Comparison of ENCODE assay signal across 36 mouse cellular contexts in the genomic region with DNA sequence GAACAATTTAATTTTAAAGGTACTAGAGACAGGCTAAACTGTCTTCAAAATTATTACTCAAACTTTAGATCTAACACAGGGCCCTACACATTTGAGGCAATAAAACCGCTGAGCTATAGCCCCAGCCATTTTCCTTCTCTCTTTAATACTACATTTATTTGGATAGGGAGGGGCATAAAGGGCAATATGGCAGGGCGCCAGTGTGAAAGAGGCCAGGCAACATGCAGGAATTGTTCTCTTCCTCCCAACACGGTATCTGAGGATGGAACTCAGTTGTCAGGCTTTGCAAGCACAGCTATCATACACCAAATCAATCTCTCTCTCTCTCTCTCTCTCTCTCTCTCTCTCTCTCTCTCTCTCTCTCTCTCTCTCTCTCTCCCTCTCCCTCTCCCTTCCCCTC.
"Had no signal": no experiment of that assay in that cellular context is flagged by ENCODE, and none has a peak within 500 bp of the region (broad histone marks: within the 10 kb centered on the region; RNA-seq: fewer than 3 reads in every experiment).

No protein-coding gene starts in this region.

- H3K27ac ChIP-seq: heart, adult 2 months; heart, embryonic 10.5 days; heart, embryonic 13.5 days; heart, embryonic 15.5 days; hindbrain, embryonic 10.5 days; hindbrain, embryonic 12.5 days; hindbrain, embryonic 13.5 days; hindbrain, embryonic 14.5 days; hindbrain, embryonic 15.5 days; hindbrain, postnatal 0 days; intestine, embryonic 15.5 days; kidney, embryonic 15.5 days; kidney, postnatal 0 days; layer of hippocampus, adult 2 months had no signal

- H3K27me3 ChIP-seq: heart, embryonic 12.5 days; heart, embryonic 13.5 days; heart, embryonic 15.5 days; hindbrain, embryonic 12.5 days; hindbrain, embryonic 13.5 days; hindbrain, embryonic 15.5 days; intestine, embryonic 15.5 days; kidney, embryonic 15.5 days had no signal

- H3K9ac ChIP-seq: heart, embryonic 12.5 days; heart, embryonic 13.5 days; heart, embryonic 15.5 days; hindbrain, embryonic 12.5 days; hindbrain, embryonic 13.5 days; hindbrain, embryonic 14.5 days; hindbrain, embryonic 15.5 days; intestine, embryonic 15.5 days; kidney, embryonic 15.5 days had no signal

- ATAC-seq: hindbrain, embryonic 16.5 days; hindbrain, postnatal 0 days; inflammation-experienced regulatory T-cells, adult 6 months; intestine, embryonic 15.5 days; intestine, embryonic 16.5 days; intestine, postnatal 0 days had no signal

- H3K4me1 ChIP-seq: heart, embryonic 10.5 days; heart, embryonic 12.5 days; heart, embryonic 13.5 days; heart, embryonic 15.5 days; hindbrain, embryonic 10.5 days; hindbrain, embryonic 12.5 days; hindbrain, embryonic 13.5 days; hindbrain, embryonic 15.5 days; intestine, embryonic 15.5 days; kidney, embryonic 15.5 days had no signal

- H3K4me2 ChIP-seq: heart, embryonic 11.5 days; heart, embryonic 12.5 days; heart, embryonic 13.5 days; heart, embryonic 15.5 days; hindbrain, embryonic 12.5 days; hindbrain, embryonic 13.5 days; hindbrain, embryonic 14.5 days; hindbrain, embryonic 15.5 days; intestine, embryonic 15.5 days; kidney, embryonic 15.5 days had no signal

- H3K4me3 ChIP-seq: heart, adult 2 months; heart, embryonic 10.5 days; heart, embryonic 12.5 days; heart, embryonic 13.5 days; heart, embryonic 15.5 days; hindbrain, embryonic 10.5 days; hindbrain, embryonic 12.5 days; hindbrain, embryonic 13.5 days; hindbrain, embryonic 15.5 days; intestine, embryonic 15.5 days; kidney, embryonic 15.5 days; layer of hippocampus, adult 2 months had no signal

- H3K36me3 ChIP-seq: heart, embryonic 10.5 days; heart, embryonic 15.5 days; intestine, embryonic 15.5 days had no signal

- DNase-seq: heart, adult 18-20 months; heart, adult 2 months; heart, postnatal 10 days; heart, postnatal 14 days; heart, postnatal 36 days; heart, postnatal 4 days; kidney, adult 11 months; kidney, adult 18-20 months; kidney, adult 2 months; kidney, adult 8-10 months; kidney, adult 9 months; kidney, postnatal 10 days; kidney, postnatal 14 days; kidney, postnatal 25 days; kidney, postnatal 36 days; kidney, postnatal 4 days; layer of hippocampus, adult 9-11 months had no signal

- H3K9me3 ChIP-seq: heart, embryonic 10.5 days; heart, embryonic 12.5 days; heart, embryonic 13.5 days; heart, embryonic 15.5 days; hindbrain, embryonic 10.5 days; hindbrain, embryonic 12.5 days; hindbrain, embryonic 13.5 days; hindbrain, embryonic 15.5 days; intestine, embryonic 15.5 days; kidney, embryonic 15.5 days had no signal
